Mouse (Mus musculus) Muller cell, postnatal 12 days (primary cell): ENCODE data around the gene Vps51.

Experiments used
- DNase-seq: peaks from one replicate; pipeline ENCODE4 v3.0.0-alpha.2; 2015; ENCODE audit errors: inconsistent ontology term

Gene Vps51

DNA sequence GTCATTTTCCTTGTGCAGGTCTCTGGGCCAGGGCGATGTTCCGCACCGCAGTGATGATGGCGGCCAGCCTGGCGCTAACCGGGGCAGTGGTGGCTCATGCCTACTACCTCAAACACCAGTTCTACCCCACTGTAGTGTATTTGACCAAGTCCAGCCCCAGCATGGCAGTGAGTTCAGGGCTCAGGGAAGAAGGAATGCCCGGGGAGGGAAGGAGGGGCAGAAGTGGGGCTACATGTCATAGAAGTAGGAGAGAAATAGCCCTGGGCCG, 29.2 kb downstream of the Vps51 start:
- DNase-seq, result no peak

DNA sequence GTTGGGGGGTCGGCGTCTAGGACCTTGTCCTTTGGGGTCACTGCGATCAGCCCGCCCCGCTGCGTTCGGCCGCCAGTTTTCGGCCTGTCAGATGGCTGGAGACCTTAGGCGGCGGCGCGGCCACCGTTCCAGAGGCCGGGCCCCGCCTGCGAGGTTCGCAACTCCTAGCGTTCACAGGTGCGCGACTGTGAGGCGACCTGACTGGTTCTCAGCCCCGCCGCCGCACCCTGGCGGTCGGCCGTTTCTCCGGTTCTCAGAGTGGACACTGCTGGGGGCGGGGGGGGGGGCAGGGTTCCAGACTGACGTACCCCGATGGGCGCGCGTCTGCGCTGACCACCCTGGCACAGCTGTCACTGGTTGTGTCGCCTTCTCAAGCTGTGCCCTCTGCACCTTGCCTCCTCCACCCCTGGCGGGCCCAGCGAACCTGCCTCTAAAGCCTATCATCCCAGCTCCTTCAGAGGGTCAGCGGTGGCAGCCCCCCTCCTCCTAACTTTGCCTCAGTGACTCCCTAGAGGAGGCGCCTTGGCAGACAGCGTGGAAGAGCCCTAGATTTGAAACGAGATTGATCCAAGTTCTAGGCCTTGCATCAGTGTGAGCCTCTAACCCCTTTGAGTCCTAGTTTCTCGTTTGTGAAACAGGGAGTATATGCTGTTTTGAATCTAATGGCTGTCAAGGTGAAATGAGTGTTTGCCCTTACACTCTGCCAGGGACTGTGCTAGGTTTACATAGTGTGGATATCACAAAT, 29.7 kb downstream of the Vps51 start:
- DNase-seq, result no peak

DNA sequence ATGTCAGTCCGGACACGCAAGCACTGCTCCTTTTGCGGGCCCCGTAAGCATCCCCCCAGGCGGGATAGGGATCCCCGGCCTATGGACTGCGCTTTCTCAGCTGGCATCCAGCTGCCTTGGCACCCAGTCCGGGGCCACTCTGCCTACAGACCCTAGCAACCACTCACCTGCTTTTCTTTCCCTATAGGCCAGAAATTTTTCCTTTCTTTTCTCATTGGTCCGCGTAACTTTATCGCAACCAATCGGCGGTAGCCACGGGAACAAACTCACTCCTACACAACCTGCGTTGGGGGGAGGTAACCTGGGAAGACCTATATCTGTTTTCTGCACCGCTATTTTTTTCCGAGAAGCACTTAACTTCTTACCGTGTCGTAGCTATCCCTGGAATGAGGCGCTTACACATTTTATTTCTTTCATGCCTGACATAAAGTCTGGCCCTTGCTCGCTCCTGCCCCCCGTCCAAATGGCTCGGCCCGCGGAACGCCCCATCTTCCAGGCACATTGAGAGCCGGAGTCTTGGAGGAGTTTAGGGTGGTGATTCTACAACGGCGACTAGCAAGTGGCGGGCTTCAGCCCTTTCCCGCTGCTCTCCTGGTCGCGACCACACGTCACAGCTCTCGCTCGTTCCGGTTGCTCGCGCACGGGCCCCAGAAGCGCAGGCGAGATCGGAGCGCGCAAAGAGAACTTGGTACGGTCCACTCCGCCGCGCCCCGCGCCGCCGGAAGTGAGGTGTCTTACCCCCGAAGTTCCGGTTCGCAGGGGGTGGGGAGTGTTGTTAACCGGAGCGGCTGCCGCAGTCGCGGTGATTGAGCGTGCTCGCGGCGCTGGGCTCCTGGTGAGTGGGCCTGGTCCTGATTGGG, 30.5 kb downstream of the Vps51 start, which contains the start of gene Syvn1:
Syvn1 (plus strand) TSS at position 283 of the 860 bp plus-strand sequence.
- DNase-seq, result peak; percentile 95

DNA sequence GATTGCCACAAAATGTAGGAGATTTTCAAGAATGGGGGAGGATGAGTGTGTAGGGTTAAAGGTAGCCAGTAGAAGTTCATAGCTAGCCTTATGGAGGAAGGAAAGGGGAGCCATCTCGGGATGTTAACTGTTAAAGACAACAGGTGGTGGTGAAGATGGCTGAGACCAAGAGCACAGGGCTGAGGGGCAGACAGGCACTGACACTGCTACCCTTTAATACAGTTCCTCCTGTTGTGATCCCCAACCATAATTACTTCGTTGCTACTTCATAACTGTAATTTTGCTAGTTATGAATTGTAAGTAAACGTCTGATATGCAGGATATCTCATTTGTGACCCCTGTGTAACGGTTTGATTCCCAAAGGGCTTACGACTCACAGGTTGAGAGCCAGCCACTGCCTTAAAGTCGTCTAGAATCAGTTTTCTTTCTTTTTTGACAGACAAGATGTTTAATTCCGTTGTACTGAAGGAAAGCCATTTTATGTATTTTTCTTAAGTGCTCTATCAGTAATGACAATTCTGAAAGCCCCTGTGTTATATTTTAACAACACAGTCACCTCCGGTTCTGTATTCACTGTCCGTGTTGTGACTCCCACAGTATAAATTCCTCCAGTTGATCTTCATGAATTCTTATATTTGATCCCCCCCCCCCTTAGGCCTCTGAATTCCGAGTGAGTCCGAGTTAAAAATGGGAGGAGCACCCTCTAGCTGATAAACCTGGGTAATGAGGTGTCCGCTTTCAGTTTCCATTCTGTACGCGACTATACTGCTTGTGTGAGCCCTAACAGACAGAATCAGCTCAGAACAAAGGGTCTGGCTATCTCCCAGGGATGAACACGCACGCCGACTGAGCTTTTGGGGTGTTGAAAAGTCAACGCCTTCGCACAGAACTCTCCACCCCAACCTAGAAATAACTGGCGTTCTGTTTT, 31.4 kb downstream of the Vps51 start:
- no peak for DNase-seq

DNA sequence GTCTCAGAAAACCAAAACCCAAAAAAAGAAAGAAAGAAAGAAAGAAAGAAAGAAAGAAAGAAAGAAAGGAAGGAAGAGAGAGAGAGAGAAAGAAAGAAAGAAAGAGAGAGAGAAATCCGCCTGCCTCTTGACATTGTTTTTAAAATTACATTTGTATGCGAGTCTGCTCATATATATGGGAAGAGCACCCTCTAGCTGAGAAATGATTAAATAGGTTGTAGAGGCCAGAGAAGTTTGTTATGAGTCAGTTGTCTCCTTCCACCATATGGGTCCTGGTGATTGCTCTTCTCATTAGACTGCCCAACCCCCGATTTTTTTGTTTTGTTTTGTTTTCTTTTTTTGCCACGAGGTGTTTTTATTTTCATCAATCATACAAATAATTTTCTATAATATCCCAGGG, 32.9 kb downstream of the Vps51 start:
- DNase-seq, result peak; percentile 44

DNA sequence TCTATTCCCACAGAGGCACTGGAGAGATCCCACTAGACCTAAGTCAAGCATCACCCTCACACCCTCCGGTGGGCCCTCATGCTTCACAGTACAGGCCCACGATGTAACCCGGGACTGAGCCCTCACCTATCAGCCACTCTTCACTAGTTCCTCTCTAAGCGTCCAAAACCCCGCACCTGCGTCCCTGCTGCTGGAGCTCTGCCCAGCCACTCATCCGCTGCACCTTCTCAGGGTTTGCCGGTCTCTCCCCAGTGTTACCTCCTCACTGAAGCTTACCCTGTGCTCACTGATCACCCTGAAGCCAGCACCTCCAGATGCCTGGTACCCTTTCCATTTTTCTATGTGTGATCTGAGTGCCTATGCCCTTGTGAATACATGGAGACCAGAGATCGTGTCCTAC, 34.7 kb downstream of the Vps51 start:
- no peak for DNase-seq

DNA sequence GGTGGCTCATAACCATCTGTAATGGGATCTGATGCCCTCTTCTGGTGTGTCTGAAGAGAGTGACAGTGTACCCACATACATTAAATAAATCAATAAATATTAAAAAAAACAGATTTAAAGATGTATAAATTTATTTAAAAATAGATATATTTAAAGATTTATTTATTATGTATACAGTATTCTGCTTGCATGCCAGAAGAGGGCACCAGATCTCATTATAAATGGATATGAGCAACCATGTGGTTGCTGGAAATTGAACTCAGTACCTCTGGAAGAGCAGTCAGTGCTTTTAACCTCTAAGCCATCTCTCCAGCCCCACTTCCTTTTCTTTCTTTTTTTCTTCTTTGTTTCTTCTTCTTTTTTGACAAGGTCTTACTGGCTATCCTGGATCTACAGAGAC, 37.0 kb downstream of the Vps51 start:
- DNase-seq, result no peak

DNA sequence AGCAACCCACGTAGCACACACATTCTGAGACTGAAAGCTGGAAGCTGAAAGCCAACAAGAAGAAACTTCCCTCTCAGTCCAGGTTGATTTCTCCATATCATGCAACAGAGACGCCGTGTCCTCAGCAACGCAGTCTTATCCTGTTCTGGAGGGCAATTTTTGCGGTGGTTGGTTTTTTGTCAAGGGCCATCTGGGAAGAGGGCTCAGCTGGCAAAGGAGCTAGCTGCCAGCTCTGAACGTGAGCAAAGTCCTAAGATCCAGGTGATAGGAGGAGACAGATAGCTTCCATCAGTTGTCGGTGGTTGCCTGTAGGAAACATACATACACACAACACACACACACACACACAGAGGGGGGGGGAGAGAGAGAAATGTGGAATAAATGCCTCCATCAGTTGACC, 38.7 kb downstream of the Vps51 start:
- DNase-seq, result no peak

DNA sequence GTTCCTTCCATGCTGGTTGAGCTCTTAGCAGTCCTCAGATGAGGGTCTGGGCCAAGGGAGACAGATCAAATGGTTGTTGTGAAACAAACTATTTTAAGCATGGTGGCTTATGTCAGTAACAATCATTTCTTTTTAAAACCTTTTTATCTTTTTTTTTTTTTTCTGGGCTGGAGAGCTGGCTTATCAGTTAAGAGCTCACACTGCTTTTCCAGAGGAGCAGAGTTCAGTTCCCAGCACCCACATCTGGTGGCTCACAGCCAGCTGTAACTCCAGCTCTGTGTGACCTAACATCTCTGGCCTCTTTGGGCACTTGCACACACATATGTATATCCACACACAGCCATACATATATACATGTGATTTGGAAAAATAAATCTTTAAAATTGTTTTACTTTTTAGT, 39.3 kb downstream of the Vps51 start:
- DNase-seq, result no peak

DNA sequence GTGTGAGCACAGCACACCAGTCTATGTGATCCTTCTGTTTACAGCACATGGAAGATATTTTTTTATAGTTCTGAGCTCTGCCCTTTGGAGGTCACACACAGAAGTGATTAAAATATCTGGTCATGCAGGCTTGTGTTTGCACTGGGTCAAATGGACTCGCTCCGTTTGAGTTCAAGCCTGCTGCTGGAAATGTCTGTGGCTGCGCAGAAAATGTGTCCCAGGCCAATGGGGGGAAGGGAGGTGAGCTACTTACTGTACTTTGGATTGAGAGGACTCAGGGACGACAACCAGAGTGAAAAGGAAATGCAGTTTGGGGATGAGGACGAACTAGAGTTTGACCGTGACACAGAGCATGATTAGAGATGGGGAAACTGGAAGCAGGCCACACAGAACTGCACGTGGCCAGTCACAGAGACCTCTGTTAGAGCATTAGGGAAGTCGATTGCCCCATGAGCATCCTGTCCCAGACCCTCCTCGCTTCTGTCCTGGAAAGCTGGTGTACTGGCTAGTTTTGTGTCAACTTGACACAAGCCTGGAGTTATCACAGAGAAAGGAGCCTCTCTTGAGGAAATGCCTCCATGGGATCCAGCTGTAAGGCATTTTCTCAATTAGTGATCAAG, 41.0 kb downstream of the Vps51 start:
- no peak for DNase-seq

DNA sequence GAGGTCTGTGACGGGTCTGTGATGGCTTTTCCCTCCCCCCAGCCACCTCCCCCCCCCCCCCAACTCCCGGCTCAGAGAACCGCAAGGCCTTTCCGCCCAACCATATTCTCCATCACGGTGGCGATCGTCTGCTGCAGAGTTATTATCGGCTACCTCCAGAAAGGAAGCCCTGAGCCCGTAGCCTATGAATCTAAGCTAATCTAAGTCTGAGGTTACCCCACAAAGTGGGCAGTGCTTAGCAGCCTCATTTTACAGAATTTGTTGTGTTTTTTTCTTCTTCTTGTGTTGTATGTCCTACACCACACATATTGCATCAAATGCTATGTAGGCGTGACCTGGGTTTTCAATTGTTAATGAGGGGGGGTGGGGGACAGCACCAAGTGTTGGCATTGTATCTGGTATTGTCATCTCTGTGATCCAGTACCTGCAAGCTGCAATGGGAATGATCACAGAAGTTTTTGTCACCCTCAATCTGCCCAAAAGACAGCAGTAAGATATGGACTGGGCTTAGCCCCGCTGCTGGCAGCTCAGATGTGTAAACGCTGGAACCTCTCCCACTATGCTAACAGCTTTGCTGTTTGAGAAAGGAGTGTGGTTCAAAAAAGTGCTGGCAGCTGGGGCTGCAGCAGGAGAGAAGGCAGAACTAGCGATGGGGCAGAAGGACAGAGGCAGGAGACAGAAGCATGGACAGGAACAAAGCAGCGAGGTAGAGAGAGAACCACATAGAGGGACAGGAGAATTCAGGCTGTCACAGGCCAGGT, 46.3 kb downstream of the Vps51 start:
- DNase-seq, result no peak

DNA sequence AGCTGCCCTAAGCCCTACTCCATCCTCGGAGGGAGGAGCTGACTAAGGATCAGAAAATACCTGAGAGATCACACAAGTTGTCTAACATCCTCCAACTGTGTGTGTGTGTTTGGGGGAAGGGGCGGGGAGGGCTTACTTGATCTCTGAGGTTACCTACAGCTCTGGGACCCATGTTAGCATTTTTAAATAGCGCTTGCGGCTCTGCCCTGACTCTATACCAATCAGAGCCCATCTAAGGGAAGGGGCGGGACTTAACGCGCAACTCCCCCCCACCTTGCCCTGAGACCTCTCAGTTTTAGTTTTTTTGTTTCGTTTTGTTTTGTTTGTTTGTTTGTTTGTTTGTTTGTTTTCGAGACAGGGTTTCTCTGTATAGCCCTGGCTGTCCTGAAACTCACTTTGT, 47.6 kb downstream of the Vps51 start:
- no peak for DNase-seq

DNA sequence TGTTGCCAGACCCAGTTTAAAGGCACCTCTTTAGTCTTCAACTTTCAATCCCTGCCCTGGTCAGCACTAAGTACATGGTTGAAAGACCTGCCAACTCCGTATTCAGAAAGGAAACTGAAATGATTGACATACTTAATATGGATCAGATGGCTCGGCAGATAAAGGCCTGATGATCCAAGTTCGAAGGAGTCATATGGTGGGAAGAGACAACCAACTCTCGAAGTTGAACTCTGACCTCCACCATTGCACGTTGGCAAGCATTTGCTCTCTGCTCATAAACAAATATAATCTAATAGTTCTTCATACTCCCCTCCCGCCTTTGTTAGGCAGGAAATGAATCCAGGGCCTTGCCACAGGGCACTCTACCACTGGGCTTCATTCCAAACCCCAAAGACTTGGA, 48.0 kb downstream of the Vps51 start:
- no peak for DNase-seq

DNA sequence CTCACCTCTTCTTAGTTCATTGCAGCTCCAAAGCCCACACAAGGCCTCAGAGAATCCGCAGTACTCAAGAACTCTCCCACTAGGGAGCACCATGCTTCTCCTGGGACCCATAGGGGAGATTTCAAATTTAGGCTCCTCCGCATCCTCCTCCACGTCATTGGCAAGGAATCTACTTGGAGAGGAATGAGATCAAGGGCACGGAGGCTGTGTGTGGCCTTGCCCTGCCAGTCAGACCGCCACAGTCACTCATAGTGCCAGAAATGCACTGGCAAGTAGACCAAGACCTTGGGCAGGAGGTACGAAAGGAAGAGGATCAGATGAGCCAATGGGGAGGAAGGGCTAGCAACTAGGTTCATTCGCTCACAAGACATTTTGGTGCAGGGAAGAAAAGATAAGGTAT, 53.1 kb downstream of the Vps51 start:
- no peak for DNase-seq

DNA sequence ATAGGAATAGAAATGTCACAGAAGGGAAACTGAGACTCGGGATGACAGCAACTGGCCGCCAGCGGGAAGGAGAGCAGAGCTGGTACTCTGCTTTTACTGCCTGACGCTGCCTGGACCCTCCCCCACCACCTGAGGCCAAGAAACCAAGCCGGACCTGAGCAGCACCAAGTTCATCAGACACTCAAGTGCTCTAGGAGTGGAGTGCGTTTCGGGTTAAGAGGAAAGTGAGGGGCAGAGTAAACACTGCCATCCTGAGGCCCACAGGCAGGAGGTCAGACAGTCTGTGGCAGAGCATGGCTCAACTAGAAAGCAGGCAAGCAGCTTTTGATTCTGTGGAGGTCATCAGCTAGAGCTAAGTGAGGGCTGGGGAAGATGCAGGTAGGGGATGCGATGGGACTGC, 54.0 kb downstream of the Vps51 start:
- DNase-seq, result no peak

DNA sequence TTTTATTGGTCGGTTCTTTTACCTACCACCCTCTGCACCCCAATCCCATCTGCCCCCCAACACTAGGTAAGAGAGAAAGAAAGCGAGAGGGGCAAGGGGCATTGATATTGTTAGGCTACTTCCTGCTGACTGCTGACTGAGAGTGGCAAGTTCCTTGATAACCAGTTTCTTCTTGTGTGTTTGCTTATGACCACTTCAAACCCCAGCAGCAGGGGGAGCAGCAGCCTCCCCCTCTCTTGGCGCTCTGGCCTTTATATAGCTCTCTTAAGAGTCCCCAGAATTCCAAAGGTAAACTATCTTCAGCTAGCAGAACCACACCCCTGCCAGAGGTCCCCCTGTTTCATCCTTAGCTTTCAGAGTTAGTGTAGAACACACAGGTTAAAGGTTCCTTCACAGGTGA, 56.8 kb downstream of the Vps51 start:
- no peak for DNase-seq

DNA sequence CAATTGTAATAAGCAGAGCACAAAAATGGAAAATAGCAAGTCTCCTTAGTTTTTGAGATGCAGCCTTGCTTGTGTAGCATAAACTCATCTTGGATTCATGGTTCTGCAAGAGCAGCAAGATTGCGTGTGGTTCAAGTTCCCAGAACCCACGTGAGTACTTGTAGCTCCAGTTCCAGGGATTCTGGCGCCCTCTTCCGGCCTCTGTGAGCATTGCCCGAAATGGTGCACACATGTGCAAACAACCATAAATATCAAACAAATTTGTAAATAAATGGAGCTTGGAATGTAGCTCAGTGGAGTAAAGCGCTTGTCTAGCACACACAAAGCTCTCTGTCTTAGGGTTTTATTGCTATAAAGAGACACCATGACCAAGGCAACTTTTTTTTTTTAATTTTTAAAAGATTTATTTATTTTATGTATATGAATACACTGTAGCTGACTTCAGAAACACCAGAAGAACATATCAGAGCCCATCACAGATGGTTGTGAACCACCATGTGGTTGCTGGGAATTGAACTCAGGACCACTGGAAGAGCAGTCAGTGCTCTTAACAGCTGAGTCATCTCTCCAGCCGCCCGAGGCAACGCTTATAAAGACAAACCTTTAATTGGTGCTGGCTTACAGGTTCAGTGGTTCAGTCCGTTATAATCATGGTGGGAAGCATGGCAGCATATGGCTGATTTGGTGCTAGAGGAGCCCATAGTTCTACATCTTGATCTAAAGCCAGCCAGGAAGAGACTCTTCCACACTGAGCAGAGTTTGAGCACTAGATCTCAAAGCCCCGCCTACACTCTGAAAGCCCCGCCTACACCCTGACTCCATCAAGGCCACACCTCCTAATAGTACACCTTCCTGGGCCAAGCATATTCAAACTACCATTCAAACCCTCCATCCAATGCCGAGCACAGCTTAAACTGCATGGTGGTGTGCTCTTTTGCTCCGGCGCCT, 58.6 kb downstream of the Vps51 start:
- DNase-seq, result peak; percentile 75
